Mouse (Mus musculus): Measurements from ENCODE around the gene Ppa1. TPM values are rescaled to one million over a fixed set of nuclear protein-coding genes. Genes with fewer than 3 reads are reported as not detected.
A peak's percentile ranks its signal among the peaks of the same experiment; 100 is the strongest.

The Ppa1 gene
- polyA plus RNA-seq, 1 experiment from 2014 or later: 243 TPM

GRCm38 (mm10) chr10:61675935-61676334, 27.6 kb downstream of the Ppa1 start:
- H3K27ac ChIP-seq (replicated peaks): no peak overlapping the region
- H3K4me3 ChIP-seq: no peak overlapping the region
- H3K9me3 ChIP-seq: no peaks in the 10 kb centered on the region
- H3K9ac ChIP-seq (replicated peaks): no peak overlapping the region
- H3K27me3 ChIP-seq: no peaks in the 10 kb centered on the region
- peaks cover 39% of the 10 kb centered on the region for H3K36me3 ChIP-seq
- H3K4me1 ChIP-seq: peaks cover 10% of the 10 kb centered on the region
- H3K4me2 ChIP-seq (replicated peaks): no peak overlapping the region
- WGBS: 81% methylated on average over 3 of the region's 3 CpGs
- ATAC-seq (replicated peaks): no peak

DNA sequence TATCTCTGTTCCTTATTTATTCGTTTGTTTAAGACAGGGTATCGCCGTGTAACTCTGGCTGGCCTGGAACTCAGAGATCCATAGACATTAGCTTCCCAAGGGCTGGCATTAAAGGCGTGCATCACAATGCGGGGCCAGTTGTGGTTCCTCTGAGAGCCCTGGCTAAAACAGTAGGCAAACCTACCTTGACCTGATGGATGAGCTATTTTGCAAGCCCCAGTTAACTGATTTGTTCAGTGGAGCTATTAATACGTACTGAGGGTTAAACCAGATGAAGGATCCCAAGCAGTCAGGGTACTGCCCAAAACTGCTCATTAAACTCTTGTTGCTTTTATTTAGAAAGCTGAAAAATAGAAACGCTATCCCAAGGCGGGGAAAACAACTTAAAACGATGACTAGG, 31.2 kb downstream of the Ppa1 start:
- Histone ChIP-seq H3K4me2 (replicated peaks) (peak overlapping the region; percentile 65), H3K27me3 (no peaks in the 10 kb centered on the region), H3K27ac (replicated peaks) (peak overlapping the region; percentile 82), H3K9me3 (no peaks in the 10 kb centered on the region), H3K9ac (replicated peaks) (peak overlapping the region; percentile 58), H3K36me3 (peaks cover 8% of the 10 kb centered on the region), H3K4me1 (peaks cover 27% of the 10 kb centered on the region), H3K4me3 (peak overlapping the region; percentile 91)
- ATAC-seq (replicated peaks): no peak
- WGBS: 37% methylated on average over 9 of the region's 9 CpGs

DNA sequence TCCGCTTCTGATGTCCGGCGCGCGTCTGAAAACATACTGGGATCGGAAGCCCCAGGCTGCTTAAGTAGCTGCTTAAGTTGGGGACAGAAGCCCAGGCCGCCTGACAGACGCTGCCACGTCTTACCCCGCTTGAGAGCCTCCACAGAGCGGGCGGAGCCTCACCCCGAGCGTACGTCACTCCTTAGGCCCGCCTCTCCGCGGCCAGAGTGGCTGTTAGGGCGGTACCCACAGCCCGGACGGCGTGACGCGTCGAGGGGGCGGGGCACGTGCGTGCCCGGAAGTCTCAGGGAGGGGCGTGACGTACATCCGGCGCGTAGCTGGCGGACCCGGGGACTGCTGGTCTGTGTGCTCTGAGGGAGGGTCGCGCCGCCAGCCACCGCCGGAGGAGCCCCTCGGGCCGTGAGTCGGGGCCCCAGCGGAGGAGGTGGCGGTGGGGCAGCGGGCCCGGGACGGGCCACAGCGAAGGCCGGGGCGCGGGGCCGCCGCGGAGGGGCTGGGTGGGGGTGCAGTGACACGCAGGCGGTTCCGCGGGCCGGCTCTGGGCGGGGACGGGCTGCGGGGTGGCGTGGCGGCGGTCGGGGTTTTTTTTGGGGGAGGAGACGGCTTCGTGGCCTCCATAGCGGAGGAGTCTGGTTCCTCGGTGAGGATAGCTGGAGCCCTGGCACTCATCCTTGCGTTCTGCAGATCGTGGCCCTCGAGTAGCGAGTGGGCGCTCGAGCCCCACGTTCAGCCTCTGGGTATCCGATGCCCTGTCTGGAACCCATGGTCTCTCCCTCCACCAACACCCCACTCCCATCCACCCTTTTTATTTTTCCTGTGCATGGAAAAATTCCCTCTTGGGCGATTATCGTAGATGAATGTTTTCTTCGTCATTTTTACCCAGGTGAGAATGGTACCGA, 31.9 kb downstream of the Ppa1 start, which contains the start of gene Sar1a:
TSS of gene Sar1a (plus strand) at position 285 of the 899 bp plus-strand sequence.
- Histone ChIP-seq H3K9me3 (no peaks in the 10 kb centered on the region), H3K27me3 (no peaks in the 10 kb centered on the region), H3K4me2 (replicated peaks) (peak within 1 kb of the TSS; percentile 77), H3K4me3 (peak within 1 kb of the TSS; percentile 91), H3K27ac (replicated peaks) (peak within 1 kb of the TSS; percentile 82), H3K36me3 (peaks cover 7% of the 10 kb centered on the region), H3K4me1 (peaks cover 27% of the 10 kb centered on the region), H3K9ac (replicated peaks) (peak within 1 kb of the TSS; percentile 98)
- 1% methylated on average over 83 of the region's 84 CpGs for WGBS
- ATAC-seq (replicated peaks): peak; percentile 100

DNA sequence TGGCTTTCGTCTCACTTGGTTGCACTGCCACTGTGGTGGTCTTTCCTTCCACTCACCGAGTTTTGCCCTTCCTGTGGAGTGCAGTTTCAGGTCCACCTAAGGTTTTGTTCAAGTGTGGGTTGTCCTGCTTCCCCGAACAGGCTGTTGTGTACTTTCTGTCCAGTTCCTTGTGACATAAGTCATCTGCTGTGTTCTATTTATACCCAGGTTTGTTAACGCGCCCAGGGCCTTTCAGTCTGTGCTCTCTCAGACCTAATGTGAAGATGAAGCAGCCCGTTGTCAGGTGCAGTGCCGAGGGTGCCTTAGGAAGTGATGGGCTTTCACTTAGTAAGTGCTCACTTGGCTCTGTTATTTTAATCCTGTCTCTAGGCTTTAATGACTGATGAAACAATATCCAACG, 41.1 kb downstream of the Ppa1 start:
- no peak overlapping the region for H3K4me3 ChIP-seq
- H3K4me1 ChIP-seq: no peaks in the 10 kb centered on the region
- H3K36me3 ChIP-seq: peaks cover 80% of the 10 kb centered on the region
- H3K9me3 ChIP-seq: no peaks in the 10 kb centered on the region
- no peak overlapping the region for H3K27ac ChIP-seq (replicated peaks)
- no peak for ATAC-seq (replicated peaks)
- no peak overlapping the region for H3K9ac ChIP-seq (replicated peaks)
- 91% methylated on average over 8 of the region's 8 CpGs for WGBS
- H3K4me2 ChIP-seq (replicated peaks): no peak overlapping the region
- H3K27me3 ChIP-seq: no peaks in the 10 kb centered on the region

- WGBS: 77% methylated on average over 4 of the region's 4 CpGs
- no peak for ATAC-seq (replicated peaks)
Measured at GRCm38 (mm10) chr10:61693563-61693962, 45.2 kb downstream of the Ppa1 start.

DNA sequence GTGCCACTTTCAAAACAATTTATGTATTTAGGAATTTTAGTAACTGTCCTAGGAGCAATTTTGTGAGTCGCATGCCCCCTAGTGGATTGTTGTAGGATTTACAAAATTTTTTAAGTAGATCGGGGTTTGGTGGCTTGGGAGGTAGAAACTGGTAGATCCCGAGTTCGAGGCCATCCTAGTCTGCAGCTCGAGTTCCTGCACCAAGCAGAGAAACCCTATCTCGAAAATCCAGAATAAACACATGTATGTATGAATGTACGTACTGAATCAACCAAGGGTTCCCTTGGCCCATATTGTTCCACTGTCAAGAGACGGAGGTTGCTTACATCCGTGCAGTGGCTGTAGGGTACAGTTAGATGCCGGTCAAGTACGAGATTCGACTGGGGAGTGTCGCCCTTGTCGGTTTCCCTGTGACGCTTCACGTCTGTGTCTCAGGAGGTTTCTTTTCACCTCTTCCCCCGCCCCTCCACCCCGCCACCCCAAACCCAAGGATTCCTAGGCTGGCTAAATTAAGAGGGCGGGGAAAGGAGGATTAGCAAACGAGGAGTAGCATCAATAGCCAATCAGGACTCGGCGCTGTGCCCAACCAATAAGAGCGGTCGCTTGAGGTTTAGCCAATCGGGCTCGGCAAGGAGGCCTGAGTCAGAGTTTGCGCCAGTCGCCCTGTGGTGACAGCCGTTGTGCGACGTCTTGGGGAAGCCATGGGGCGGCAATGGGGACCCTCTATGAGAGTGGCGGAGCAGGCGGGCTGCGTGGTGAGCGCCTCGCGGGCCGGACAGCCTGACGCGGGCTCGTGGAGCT, 46.7 kb downstream of the Ppa1 start, which contains the start of gene Tysnd1:
TSS of gene Tysnd1 (plus strand) at position 645 of the 801 bp plus-strand sequence.
- peaks cover 30% of the 10 kb centered on the region for H3K36me3 ChIP-seq
- H3K27me3 ChIP-seq: no peaks in the 10 kb centered on the region
- H3K9me3 ChIP-seq: no peaks in the 10 kb centered on the region
- peaks cover 18% of the 10 kb centered on the region for H3K4me1 ChIP-seq
- H3K9ac ChIP-seq (replicated peaks): peak within 1 kb of the TSS; percentile 64
- ATAC-seq (replicated peaks): peak; percentile 98
- H3K4me2 ChIP-seq (replicated peaks): peak within 1 kb of the TSS; percentile 100
- WGBS: under 1% methylated on average over 42 of the region's 42 CpGs
- peak within 1 kb of the TSS; percentile 64 for H3K4me3 ChIP-seq
- peak within 1 kb of the TSS; percentile 75 for H3K27ac ChIP-seq (replicated peaks)

More at GRCm38 (mm10) chr10:61693563-61693962, 45.2 kb downstream of the Ppa1 start:
- Histone ChIP-seq H3K4me1 (peaks cover 18% of the 10 kb centered on the region), H3K27me3 (no peaks in the 10 kb centered on the region), H3K9me3 (no peaks in the 10 kb centered on the region), H3K4me3 (no peak overlapping the region), H3K9ac (replicated peaks) (no peak overlapping the region), H3K27ac (replicated peaks) (no peak overlapping the region), H3K36me3 (peaks cover 43% of the 10 kb centered on the region), H3K4me2 (replicated peaks) (no peak overlapping the region)

GRCm38 (mm10) chr10:61695703-61696559, 47.6 kb downstream of the Ppa1 start:
- peak; percentile 1; the same call in 1 of the 2 replicates for ATAC-seq (replicated peaks)
- peaks cover 21% of the 10 kb centered on the region for H3K36me3 ChIP-seq
- peak overlapping the region; percentile 64 for H3K4me3 ChIP-seq
- under 1% methylated on average over 97 of the region's 111 CpGs for WGBS
- H3K9me3 ChIP-seq: no peaks in the 10 kb centered on the region
- peak overlapping the region; percentile 63 for H3K27ac ChIP-seq (replicated peaks)
- H3K4me2 ChIP-seq (replicated peaks): peak overlapping the region; percentile 100
- no peaks in the 10 kb centered on the region for H3K27me3 ChIP-seq
- peaks cover 18% of the 10 kb centered on the region for H3K4me1 ChIP-seq
- peak overlapping the region; percentile 56 for H3K9ac ChIP-seq (replicated peaks)

DNA sequence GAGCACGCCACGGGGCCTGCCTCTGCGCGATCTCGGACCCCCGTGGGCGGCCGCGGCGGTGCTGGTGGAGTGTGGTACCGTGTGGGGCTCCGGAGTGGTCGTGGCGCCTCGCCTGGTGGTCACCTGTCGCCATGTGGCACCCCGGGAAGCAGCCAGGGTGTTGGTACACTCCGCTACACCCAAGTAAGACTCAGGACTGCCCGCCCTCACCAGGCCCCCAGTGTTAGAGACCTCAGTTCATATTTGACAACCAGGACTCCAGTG, 48.1 kb downstream of the Ppa1 start:
- no peak for ATAC-seq (replicated peaks)
- no peaks in the 10 kb centered on the region for H3K9me3 ChIP-seq
- peaks cover 16% of the 10 kb centered on the region for H3K36me3 ChIP-seq
- H3K27ac ChIP-seq (replicated peaks): no peak overlapping the region
- peaks cover 18% of the 10 kb centered on the region for H3K4me1 ChIP-seq
- H3K4me3 ChIP-seq: peak overlapping the region; percentile 64
- H3K27me3 ChIP-seq: no peaks in the 10 kb centered on the region
- peak overlapping the region; percentile 56 for H3K9ac ChIP-seq (replicated peaks)
- 15% methylated on average over 19 of the region's 19 CpGs for WGBS
- peak overlapping the region; percentile 100 for H3K4me2 ChIP-seq (replicated peaks)

DNA sequence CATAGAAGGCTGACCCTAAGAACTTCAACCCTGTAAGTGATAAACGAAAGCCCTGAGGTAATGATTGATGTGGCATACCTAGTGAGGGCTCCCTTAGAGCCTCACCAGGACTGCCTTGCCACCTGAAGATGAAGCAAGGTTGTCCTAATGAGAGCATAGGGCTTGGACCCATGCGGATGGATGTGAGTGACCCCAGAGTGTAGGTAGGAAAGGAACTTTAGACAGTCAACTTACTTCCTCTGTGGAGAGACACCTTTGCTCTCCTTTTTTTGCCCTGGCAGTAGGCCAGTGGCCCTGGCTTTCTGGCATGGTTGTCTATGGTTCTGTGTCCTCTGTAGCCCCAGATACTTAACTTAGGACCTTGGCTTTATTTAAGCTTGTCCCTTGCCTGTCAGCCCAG, 48.7 kb downstream of the Ppa1 start:
- ATAC-seq (replicated peaks): no peak
- H3K4me3 ChIP-seq: peak overlapping the region; percentile 64
- H3K36me3 ChIP-seq: peaks cover 14% of the 10 kb centered on the region
- peaks cover 18% of the 10 kb centered on the region for H3K4me1 ChIP-seq
- H3K27me3 ChIP-seq: no peaks in the 10 kb centered on the region
- H3K9ac ChIP-seq (replicated peaks): peak overlapping the region; percentile 56; the same call in 1 of the 2 replicates
- H3K9me3 ChIP-seq: no peaks in the 10 kb centered on the region
- WGBS: 90% methylated on average over 2 of the region's 2 CpGs
- H3K27ac ChIP-seq (replicated peaks): no peak overlapping the region
- peak overlapping the region; percentile 100 for H3K4me2 ChIP-seq (replicated peaks)

GRCm38 (mm10) chr10:61704663-61705062, 56.3 kb downstream of the Ppa1 start:
- H3K27me3 ChIP-seq: no peaks in the 10 kb centered on the region
- WGBS: 64% methylated on average over 4 of the region's 4 CpGs
- no peaks in the 10 kb centered on the region for H3K4me1 ChIP-seq
- no peak overlapping the region for H3K4me3 ChIP-seq
- H3K9ac ChIP-seq (replicated peaks): no peak overlapping the region
- H3K27ac ChIP-seq (replicated peaks): no peak overlapping the region
- no peak for ATAC-seq (replicated peaks)
- H3K36me3 ChIP-seq: peaks cover 14% of the 10 kb centered on the region
- no peak overlapping the region for H3K4me2 ChIP-seq (replicated peaks)
- no peaks in the 10 kb centered on the region for H3K9me3 ChIP-seq
